Mouse (Mus musculus) intestine, postnatal 0 days (tissue): Measurements from ENCODE around the gene Ankrd35. TPM values are rescaled to one million over a fixed set of nuclear protein-coding genes. Genes with fewer than 3 reads are reported as not detected.

Experiments
- ATAC-seq: fragments of 200-750 bp; cut with Nextera tagmentation; 2 replicates; pipeline ENCODE4 v1.8.0; 2017; ENCODE audit warnings: mild to moderate bottlenecking, moderate TSS enrichment, moderate library complexity
- H3K27ac ChIP-seq: fragments of 300-500 bp; sonication (generic); 2 replicates; pipeline ENCODE4 v1.5.1; 2014; ENCODE audit warnings: mild to moderate bottlenecking, low read depth, low read length, moderate library complexity
- H3K27me3 ChIP-seq: fragments of 300-500 bp; sonication (generic); replicated peaks from 2 replicates; pipeline ENCODE4 v1.6.1; 2014; ENCODE audit warnings: low read length, mixed read lengths; ENCODE audit not compliant: control insufficient read depth, insufficient read depth
- H3K36me3 ChIP-seq: fragments of 300-500 bp; sonication (generic); 2 replicates; pipeline ENCODE4 v1.6.1; 2014; ENCODE audit warnings: mild to moderate bottlenecking, moderate library complexity; ENCODE audit not compliant: control insufficient read depth, insufficient read depth
- H3K4me1 ChIP-seq: fragments of 300-500 bp; sonication (generic); replicated peaks from 2 replicates; pipeline ENCODE4 v1.6.1; 2014; ENCODE audit warnings: antibody characterized with exemption, low read length, mixed read lengths; ENCODE audit not compliant: control insufficient read depth, insufficient read depth
- H3K4me2 ChIP-seq: fragments of 300-500 bp; sonication (generic); replicated peaks from 2 replicates; pipeline ENCODE4 v1.6.1; 2014; ENCODE audit warnings: low read depth, mild to moderate bottlenecking, moderate library complexity
- H3K4me3 ChIP-seq: fragments of 300-500 bp; sonication (generic); 2 replicates; pipeline ENCODE4 v1.5.1; 2014; ENCODE audit warnings: low read depth, low read length
- H3K9ac ChIP-seq: fragments of 300-500 bp; sonication (generic); 2 replicates; pipeline ENCODE4 v1.6.1; 2014; ENCODE audit warnings: mild to moderate bottlenecking, low read depth, low read length
- H3K9me3 ChIP-seq: fragments of 300-500 bp; sonication (generic); 2 replicates; pipeline ENCODE4 v1.6.1; 2016; ENCODE audit warnings: mixed run types; ENCODE audit not compliant: control insufficient read depth
- CTCF ChIP-seq: sonication (generic); IDR thresholded peaks from 2 replicates; pipeline ENCODE4 v1.5.1; 2016; ENCODE audit warnings: low read depth, mild to moderate bottlenecking, control low read depth, antibody characterized with exemption, moderate library complexity
- WGBS: fragments of 180-500 bp; shearing (Covaris S2); extraction: QIAGEN DNeasy Blood & Tissue Kit; methylation state at CpG from one replicate; pipeline ENCODE4 v1.1.7; 2014; 5-methylcytosine and 5-hydroxymethylcytosine counted together
- polyA plus RNA-seq: library from polyadenylated mRNA; unstranded; fragments of >200 nt; fragmentation: Nextera tagmentation; extraction: Ambion mirVana; gene quantifications from 2 replicates; pipeline ENCODE4 v1.2.1, GENCODE M21; 2015

The Ankrd35 gene
- polyA plus RNA-seq, 1 experiment from 2014 or later, result 0.29 TPM

DNA sequence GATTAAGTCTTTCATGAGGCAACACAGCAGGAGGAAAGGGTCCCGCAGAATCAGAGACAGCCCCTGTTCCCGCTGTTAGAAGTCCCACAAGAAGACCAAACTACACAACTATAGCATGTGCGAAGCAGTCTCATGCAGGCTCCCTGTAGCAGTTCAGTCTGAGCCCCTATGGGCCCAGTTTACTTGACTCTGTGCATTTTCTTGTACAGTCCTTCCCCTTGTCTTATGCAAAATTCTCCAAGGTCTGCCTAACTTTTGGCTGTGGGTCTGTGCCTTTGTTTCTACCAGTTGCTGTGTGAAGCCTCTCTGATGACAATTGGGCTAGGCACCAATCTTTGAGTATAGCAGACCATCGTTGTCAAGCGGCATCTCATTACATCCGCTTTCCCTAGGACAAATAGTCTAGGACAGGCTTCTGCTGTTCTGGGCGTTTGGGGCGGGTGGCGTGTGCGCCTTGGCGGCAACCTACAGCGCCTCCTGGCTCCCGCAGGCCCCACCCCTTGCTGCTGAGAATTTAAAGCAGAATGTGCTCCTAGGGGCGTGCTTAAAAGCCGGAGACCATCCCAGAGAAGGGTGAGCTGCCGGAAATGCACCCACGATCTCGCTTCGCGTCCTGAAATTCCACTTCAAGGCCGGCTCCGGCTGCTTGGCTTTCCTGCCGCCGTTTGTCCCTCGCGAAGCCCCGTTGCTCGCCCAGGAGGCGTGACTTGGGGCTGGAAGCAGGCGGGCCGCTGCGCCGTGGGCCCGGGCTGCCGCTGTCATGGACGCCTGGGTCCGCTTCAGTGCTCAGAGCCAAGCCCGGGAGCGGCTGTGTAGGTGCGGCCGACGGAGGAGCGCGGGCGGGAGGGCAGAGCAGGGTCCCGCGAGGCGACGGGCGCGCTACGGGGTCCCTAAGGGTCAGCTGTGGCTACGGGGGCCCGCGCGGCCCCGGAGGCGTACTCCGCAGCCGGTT, 34.7 kb upstream of the Ankrd35 start, which contains the start of the genes Pex11b and Gm42957:
Gene Pex11b, plus strand, starts transcription at position 449 of the 952 bp plus-strand sequence.
Gene Gm42957, plus strand, starts transcription at position 547 of the 952 bp plus-strand sequence.
- peak; percentile 70 for TF ChIP-seq CTCF
- peak; percentile 80 for ATAC-seq
- Histone ChIP-seq H3K4me1 (no peaks in the 10 kb centered on the region), H3K36me3 (peaks cover 27% of the 10 kb centered on the region), H3K4me3 (peak within 1 kb of the TSS; percentile 85), H3K27ac (peak within 1 kb of the TSS; percentile 78), H3K27me3 (no peaks in the 10 kb centered on the region), H3K4me2 (peak within 1 kb of the TSS; percentile 84), H3K9me3 (no peaks in the 10 kb centered on the region), H3K9ac (peak within 1 kb of the TSS; percentile 90)
- WGBS, result 2% methylated on average over 60 of the region's 60 CpGs

DNA sequence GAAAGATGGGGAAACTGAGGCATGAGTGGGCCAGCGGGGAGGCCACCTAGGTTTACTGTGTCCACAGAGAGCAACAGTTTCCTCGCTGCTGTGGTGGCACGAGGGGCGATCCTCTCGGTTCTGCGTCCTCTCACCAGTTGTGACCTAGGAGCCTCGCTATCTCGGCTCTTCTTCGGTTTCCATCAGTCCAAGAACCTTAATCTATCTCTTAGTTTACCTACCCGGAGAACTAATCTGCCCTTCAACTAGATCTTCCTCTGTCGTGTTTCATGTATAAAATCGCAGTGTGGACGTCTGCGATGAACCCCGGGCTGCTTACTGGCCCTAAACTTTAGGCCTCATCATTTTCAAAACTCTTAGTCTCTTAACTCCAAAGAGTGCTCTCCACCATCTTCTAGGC, 34.0 kb upstream of the Ankrd35 start:
- H3K9ac ChIP-seq, result peak overlapping the region; percentile 90
- H3K4me1 ChIP-seq, result no peaks in the 10 kb centered on the region

DNA sequence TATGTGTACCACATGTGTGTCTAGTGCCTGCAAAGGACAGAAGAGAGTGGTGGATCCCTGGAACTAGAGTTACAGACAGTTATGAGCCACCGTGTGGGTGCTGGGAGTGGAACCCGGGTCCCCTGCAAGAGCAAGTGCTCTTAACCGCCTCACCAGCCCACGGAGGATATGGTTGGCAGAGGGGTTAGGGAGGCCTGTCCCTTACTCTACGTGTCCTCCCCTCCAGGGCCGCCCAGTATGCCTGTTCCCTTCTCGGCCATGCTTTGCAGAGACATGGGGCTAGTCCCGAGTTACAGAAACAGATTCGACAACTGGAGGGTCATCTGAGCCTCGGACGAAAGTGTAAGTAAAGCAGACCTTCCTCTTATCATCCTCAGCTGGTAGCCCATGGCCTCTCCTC, 33.5 kb upstream of the Ankrd35 start:
- H3K4me2 ChIP-seq, result peak overlapping the region; percentile 84
- peak overlapping the region; percentile 85 for H3K4me3 ChIP-seq
- WGBS, result 59% methylated on average over 11 of the region's 11 CpGs
- peaks cover 29% of the 10 kb centered on the region for H3K36me3 ChIP-seq
- H3K27me3 ChIP-seq, result no peaks in the 10 kb centered on the region
- no peak for ATAC-seq
- H3K4me1 ChIP-seq, result no peaks in the 10 kb centered on the region
- no peak overlapping the region for H3K27ac ChIP-seq
- no peaks in the 10 kb centered on the region for H3K9me3 ChIP-seq
- TF ChIP-seq CTCF, result no peak
- peak overlapping the region; percentile 90; the same call in 1 of the 2 replicates for H3K9ac ChIP-seq

More for the DNA sequence above, 34.0 kb upstream of the Ankrd35 start:
- Histone ChIP-seq H3K4me2 (peak overlapping the region; percentile 84), H3K9me3 (no peaks in the 10 kb centered on the region), H3K27ac (peak overlapping the region; percentile 78), H3K36me3 (peaks cover 30% of the 10 kb centered on the region), H3K27me3 (no peaks in the 10 kb centered on the region), H3K4me3 (peak overlapping the region; percentile 85)
- 7% methylated on average over 15 of the region's 15 CpGs for WGBS
- no peak for ATAC-seq
- TF ChIP-seq CTCF, result no peak

DNA sequence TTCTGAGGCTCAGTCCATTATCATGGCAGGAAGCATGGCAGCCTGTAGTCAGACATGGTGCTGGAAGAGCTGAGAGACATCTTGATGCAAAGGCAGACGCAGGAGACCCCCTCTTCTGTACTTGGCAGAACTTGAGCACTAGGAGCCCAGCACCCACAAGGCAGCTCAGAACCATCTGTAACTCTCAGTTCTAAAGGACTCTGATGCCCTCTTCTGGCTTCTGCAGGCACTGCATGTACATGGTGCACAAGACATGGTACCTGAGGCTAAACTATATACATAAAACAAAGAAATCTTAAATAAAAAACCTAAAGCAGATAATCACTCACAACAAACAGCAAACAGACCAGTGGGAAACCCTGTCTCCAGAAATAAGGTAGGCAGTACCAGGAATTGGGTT, 30.7 kb upstream of the Ankrd35 start:
- H3K27ac ChIP-seq, result no peak overlapping the region
- ATAC-seq, result no peak
- H3K36me3 ChIP-seq, result peaks cover 24% of the 10 kb centered on the region
- H3K27me3 ChIP-seq, result no peaks in the 10 kb centered on the region
- peak; percentile 79 for TF ChIP-seq CTCF
- H3K9ac ChIP-seq, result no peak overlapping the region
- WGBS, result 90% methylated on average over 1 of the region's 1 CpGs
- no peak overlapping the region for H3K4me3 ChIP-seq
- no peak overlapping the region for H3K4me2 ChIP-seq
- H3K4me1 ChIP-seq, result no peaks in the 10 kb centered on the region
- no peaks in the 10 kb centered on the region for H3K9me3 ChIP-seq

DNA sequence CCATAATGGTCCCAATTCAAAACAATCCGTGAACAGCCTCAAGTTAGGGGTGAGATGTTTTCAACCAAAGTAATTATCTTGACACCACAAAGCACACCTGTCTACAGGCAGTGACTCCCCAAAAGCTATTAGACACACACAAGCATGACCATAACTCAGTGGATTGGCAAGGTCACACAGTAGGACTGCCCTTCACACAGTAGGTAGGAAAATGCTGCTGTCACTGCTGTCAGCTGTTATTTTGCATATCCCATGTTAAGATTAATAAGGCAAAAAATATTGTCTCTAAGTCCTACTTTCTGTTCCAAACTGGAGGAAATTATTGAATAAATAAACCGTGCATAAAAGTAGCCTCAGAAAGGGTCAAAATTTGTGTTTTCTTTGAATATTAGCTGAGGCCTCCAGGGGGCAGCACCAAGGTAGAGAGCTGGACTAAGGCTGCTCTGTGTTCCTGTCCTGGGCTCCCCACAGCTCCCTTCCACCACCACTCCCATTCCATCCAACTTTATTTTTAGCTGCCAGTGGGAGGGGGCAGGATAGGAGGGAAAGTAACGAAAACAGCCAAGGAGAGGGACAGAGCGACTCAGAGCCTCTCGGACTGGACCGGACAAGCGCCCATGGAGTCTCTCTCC, 24.8 kb upstream of the Ankrd35 start, which contains the start of gene Itga10:
Gene Itga10, plus strand, starts transcription at position 567 of the 632 bp plus-strand sequence.
- Histone ChIP-seq H3K36me3 (peaks cover 30% of the 10 kb centered on the region), H3K4me2 (no peak within 1 kb of the TSS), H3K27me3 (no peaks in the 10 kb centered on the region), H3K9ac (no peak within 1 kb of the TSS), H3K4me1 (no peaks in the 10 kb centered on the region), H3K27ac (no peak within 1 kb of the TSS), H3K9me3 (no peaks in the 10 kb centered on the region), H3K4me3 (no peak within 1 kb of the TSS)
- peak; percentile 32; the same call in 1 of the 2 replicates for ATAC-seq
- WGBS, result 62% methylated on average over 7 of the region's 7 CpGs
- TF ChIP-seq CTCF, result peak; percentile 71

DNA sequence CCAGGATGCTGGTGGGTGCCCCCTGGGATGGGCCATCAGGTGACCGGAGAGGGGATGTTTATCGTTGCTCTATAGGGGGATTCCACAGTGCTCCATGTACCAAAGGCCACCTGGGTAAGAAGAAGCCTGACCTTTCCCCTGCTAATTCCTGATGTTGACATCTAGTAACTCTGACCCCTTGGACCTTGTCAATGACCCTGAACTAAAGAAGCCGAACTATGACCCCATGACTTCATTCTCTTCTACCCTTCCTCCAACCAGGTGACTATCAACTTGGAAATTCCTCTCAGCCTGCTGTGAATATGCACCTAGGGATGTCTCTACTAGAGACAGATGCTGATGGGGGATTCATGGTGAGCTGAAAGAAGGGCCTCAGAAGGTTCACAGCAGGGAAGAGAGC, 22.6 kb upstream of the Ankrd35 start:
- Histone ChIP-seq H3K4me1 (no peaks in the 10 kb centered on the region), H3K27me3 (no peaks in the 10 kb centered on the region), H3K4me3 (no peak overlapping the region), H3K9ac (no peak overlapping the region), H3K27ac (no peak overlapping the region), H3K36me3 (peaks cover 24% of the 10 kb centered on the region), H3K9me3 (no peaks in the 10 kb centered on the region), H3K4me2 (no peak overlapping the region)
- WGBS, result 90% methylated on average over 3 of the region's 3 CpGs
- no peak for TF ChIP-seq CTCF
- ATAC-seq, result no peak
